Mouse (Mus musculus) thymus, postnatal 36 days (tissue): Measurements from ENCODE around the gene Cd44.

Experiments
- DNase-seq, 2 experiments: peaks; one replicate each; pipeline ENCODE4 v3.0.0; 2022; ENCODE audit warnings: mixed read lengths in 2 of 2

Cd44 gene

DNA sequence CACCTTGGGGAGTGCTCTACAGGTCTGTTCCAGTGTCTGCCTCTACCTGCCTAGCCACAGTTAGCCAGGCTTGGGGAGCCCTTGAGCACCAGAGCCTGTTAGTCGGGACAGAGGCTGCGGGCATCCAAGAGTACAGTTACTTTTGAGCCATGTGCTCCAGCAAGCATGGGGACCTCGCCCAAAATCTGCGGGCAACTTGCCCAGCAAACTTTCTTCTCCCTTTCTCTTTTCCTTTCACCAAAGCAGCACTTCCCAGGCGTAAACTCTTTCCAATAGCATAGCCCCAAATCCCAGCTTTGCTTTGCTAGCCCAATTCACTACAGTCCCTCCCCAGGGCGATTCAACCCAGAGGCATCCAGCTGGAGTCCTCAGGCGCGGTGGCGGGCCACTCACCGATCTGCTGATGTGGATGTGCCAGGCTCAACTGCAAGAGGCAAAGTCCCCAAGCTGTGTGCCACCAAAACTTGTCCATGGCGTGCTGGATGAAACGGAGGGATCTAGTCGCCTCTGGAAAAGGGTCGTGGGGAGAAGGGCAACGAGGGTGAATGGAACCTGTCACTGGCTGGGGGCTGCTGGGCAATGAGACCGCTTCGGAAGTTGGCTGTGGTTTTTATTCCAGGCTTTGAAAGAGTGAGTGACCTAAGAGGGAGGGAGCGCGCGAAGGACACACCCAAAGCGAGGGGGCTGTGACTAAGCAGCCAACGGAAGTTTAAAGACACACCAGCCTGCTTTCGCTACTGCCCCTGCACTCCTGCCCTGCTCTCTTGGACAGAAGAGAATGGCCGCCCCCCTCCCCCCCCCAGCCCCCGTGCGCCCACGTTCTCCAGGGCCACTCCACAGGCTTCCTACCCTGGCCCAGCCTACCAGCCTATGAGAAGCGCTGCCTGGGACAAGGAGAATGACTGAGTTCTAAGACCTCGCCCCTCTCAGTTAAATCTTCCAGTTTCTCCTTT lies at the start of gene Cd44:
Gene Cd44, minus strand, starts transcription at position 791 of the 953 bp plus-strand sequence.
- peak; percentile 44 to 56 for DNase-seq

DNA sequence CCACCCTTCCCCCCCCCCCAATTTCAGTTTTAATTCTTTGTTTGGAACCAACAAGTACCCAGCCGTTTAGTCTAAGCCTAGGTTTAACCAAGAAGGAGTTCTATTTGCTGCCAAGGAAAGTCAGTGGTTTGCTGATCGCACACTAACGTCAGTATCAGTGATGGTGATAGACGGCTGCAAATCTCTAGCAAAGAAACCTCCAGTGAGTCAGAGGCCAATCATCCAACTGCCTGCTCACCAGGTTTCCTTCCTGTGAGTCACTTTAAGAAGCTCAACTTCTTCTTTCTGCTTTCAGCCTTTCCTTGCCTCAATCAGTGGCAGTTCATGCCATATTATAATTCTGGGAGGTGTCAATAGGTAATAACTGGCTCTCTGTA lies 47.0 kb upstream of the Cd44 start:
- DNase-seq: no peak

DNA sequence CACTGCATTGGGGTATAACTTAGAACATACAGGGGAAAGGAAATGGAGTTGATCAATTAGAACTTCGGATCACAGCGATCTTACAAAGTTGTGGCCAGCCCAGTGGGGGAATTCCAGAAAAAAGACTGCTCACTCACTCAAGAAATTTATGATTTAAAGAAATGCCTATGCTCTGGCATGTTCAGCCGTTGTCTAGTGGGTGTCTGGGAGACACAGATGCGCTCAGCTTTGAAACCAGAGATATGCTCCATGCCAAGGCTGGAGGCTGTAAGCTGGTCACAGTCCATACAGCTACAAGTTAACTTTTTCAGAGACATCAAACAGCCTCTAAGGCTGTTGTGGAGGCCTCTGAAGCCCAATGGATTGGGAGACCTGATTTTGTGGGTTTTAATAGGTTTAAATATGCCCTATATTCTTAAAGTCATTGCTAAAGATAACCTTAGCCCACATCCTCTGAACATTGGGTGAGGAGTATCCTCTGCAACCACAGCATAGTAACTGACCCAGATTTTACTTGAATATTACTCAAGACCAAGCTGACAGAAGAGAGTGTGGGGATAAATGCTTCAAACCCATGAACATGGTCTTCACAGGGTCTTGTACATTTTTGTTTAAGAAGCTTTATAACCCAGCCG lies 46.5 kb upstream of the Cd44 start:
- no peak for DNase-seq

DNA sequence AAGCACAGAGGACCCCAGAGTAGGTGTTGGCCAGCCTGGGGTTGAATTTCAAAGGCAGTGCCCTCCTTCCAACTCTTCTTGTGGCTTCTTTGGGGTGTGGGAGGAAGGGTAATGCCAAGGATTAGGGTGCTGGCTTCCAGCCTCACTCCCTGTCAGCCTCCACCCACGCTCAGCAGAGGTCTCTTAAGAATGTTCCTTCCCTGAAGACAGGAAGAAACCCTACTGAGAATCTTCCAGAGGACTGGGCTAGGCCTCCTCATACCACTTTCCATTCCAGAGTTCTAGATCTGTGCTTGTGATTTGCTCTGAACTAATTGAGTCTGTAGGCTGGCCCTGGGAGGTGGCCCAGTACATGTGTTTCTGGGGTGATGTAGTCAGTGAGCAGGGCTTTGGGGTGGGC lies 43.6 kb upstream of the Cd44 start:
- DNase-seq: no peak

DNA sequence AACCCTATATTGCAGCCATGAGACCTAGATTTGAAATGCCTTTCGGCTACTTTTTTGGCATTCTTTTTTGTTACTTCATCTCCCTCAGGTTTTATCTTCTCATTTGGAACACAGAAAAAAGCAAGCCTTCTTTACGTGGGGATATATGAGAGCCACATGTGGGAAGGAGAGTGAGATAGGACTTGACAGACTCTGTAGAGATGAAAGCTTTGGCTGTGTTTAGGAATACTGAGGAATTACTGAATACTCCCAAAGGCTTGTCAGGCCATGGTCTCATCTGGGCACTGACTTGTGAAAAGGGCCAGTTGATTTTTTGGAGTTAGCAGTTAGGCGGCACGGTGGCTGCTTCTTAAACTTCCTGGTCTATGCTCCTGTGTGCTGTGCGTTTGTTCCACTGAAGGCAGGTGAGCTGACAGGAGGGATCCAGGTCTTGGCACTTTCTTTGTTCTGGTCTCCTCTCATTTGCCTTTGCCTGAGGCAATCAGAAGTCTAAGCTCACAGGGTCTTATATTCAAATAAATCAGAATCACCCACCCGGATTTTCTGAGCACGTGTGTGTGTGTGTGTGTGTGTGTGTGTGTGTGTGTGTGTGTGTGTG lies 43.0 kb upstream of the Cd44 start:
- DNase-seq: no peak

DNA sequence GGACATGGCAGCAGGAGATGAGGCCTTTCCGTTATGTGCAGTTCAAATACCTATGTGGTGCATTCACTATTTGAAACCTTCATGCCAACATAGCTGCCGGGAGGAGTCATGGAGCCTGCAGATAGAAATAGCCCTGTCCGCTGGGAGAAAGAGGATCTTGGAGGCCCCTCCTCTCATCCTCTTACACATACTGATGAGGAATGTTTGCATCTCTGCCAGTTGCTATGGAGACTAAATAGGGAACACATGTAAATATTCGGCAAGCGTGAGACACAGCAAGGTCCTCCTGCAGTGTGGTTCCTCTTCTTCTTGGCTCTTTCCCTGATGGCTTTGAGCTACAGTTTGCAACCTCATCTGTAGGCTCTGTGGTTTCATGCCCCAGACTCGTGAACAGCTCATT lies 42.5 kb upstream of the Cd44 start:
- DNase-seq: no peak

DNA sequence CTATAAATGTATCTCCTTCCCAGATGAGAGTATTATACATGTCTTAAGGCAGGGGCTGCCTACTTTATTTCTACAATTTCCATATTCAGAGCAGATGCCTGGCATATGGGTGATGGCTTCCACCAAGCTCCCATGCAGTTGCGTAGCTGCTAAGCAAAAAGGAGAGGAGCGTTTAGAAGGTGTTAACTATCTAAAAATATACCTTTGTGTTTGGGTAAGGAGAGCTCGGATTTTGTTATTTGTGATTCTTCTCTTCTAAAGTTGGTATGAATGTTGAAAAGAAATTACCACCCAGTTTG lies 41.3 kb upstream of the Cd44 start:
- DNase-seq: no peak

DNA sequence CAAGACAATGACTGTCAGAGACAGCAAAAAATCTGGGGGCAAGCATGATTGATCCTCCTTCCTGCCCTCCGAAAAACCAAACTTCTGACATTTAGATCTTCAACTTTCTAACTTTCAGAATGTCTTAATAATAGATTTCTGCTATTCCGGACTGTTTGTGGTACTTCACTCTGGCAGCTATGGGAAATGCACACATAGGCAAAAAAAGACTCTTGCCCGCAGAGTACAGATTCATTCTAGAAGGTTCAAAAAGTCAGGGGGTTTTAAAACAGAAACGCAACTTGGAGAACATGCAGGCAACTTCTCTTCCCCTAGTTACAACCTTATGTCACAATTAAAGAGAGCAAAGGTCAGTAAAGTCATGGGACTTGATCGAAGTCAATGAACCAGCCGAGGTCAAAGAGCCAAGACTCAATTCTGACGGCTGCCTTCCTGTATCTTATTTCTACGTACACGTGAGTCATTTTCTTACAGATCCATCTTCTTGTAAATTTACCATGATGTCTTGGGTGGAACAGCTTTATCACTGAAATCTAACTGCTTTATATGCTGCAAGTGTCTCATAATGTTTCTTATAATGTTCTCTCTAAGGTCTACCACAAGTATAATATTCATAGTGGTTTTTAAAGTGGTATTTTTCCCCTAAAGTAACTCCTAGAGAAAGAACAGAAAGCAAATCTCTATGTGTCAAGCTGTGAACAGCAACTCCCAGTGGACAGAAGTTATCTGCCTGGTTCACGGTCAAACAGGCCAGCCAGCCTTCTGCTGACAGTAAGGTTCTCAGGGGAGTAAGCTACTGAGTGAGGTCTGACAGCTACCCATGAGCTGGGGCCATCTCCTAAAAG lies 40.7 kb upstream of the Cd44 start:
- no peak for DNase-seq

DNA sequence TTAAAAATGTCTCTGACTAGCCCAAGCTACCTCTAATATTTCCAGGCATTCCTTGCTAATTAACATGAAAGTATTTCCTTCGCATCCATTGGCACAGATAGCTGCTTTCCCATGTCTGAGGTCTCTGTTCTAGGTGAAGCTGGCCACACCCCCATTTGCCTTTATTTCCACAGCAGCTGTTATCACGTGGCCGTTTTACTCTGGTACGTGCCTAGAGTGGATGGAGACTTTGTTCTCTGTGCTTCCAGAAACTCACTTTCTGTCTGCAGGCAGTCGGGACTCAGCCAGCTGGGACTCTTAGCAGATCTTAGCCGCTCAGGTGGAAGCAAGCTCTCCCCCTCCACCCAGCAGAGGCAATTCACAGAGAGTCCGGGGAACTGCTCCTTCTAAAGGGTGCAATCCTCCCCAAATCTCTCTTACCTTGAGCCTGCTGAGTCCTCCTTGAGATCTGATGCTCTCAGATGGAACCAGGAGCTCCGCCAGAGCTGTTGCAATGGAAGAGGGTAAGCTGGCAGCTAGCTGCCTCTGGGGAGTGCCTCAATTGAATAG lies 39.4 kb upstream of the Cd44 start:
- DNase-seq: no peak

DNA sequence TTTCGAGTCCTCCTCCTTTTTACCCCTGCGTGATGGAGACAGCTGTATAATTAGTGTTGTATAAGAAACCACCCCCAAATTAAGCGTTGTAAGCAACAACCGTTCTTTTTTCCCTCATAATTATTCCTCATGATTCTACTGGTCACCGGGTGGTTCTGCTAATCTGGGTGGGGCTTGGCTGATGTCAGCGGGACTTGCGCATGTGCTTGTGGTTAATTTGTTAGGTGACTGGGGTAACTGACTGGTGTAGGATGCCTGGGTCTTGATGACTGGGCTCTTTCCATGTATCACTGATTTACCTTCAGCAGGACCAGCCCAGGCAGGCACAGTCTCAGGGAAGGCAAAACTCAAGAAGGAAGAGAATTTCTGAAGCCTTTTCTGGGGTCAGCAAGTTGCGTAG lies 38.7 kb upstream of the Cd44 start:
- no peak for DNase-seq

DNA sequence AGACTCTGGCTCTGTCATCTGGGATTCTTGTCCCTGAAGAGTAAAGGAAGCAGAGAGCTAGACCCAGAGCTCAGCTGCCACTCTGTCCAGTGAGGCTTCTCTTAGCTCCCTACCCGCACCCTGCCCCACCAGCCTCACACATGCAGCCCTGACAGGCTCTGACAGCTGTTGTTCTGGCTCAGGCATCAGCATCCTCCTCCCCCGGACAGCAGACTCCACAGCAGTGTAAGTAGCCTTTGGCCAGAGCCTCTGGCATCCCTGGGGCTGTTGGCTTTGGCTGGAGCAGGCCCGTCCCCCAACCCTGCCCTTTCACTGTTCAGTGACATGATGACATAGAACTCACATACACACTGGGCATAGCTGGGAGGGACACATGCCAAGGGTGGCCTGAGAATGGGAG lies 35.4 kb upstream of the Cd44 start:
- no peak for DNase-seq

DNA sequence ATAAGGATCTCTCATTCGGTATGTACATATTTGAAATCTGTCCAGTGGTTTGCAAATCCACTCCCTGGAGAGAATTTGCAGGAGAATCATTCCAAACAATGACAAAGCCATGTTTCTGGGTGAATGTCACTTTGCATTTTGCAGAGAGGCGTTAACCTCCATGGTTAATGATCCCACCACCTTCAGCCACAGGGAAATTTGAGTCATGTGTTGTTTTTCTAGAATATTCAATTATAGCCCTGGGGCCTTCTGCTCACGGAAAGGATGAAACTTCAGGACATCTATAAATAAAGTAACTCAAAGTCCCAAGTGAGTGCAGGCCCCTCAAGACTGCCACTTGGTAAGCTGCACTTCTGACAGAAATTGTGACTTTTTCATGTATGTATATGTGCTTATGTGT lies 33.4 kb upstream of the Cd44 start:
- DNase-seq: no peak

DNA sequence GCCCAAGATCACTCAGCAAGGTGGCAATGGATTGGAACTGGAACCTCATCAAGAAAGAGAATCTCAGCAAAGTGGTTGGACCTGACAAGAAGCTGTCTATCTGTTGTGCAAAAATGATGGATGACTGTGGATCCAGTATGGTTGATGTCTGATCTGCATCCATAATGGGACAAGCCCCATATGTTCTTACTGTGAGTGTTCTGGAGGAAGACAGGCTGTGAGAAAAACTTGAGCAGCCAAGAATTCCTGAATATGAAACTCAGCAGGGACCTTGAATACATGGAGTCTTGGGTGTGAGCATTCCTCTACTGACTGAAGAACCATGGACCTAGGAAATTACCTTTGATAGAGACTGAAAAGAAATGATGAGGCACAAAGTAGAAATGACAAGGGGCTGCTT lies 32.3 kb upstream of the Cd44 start:
- no peak for DNase-seq

DNA sequence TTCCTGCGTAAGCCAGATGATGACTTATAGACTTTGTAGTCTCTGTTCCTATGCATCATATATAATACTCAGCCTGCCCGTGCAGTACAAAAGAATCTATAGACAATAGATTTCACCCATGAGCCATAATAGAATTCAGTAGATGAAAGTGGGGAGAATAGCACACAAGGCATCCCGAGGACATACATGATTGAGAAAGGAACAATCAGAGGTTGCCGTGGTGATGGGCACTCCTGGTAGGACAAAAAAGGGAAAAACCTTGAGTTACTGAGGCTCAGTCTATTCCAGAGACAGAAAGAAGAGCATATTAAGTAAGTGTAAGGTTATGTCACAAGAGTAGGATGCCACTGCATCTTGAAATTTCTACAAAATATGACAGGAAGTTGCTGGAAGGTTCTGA lies 31.7 kb upstream of the Cd44 start:
- DNase-seq: no peak

DNA sequence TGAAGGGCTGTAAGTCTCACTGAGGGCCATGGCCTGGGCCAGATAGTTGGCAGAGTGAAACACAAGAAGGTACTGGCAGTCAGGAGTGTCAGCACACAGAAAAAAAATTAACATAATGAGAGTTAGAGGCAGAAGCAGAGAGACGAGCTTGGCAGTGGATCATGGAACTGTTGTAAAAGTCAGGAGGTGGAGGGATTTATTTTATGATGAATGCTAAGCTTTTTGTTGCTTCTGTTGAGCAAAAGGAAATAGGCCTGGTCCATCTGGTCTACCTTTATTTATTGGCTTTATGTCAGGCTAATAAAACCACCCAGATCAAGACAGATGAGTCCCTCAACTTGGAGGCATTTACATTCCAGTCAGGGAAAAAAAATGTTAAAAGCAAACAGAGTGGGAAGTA lies 31.2 kb upstream of the Cd44 start:
- no peak for DNase-seq

DNA sequence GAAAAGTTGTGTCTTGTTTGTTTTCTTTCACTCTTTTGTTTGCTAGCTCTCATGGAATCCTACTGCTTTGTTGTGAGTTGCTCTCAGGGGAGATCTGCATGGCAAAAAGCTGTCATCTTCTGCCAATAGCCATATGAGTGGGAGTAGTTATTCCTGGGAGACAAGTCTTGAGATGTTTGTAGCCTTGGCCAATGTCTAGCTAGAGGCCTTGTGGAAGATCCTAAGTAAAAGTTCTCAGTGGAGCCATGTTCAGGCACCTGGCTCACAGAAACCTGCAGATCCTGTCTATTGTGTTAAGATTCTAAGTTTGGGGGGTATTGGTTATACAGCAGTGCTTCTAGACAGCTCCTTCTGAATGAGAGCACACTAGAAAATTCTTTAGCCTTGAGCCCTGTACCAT lies 26.7 kb upstream of the Cd44 start:
- DNase-seq: no peak

DNA sequence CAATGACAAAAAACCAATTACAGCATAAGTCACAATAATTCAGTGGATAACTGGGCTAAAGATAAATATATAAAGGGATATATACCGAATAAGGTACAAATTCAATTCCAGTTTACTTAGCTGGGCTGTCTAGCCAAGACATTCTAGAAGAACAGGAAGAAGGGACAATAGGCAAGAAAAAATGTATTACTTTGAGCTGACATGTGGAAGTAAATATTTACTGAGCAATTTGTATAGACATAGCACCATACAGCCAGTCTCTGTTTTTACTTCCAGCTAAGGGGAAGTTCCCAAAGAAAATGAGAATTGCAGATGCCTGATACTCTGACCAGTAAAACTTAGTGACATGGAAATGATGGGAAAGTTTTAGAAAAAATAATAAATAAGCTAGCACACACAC lies 23.0 kb upstream of the Cd44 start:
- no peak for DNase-seq

DNA sequence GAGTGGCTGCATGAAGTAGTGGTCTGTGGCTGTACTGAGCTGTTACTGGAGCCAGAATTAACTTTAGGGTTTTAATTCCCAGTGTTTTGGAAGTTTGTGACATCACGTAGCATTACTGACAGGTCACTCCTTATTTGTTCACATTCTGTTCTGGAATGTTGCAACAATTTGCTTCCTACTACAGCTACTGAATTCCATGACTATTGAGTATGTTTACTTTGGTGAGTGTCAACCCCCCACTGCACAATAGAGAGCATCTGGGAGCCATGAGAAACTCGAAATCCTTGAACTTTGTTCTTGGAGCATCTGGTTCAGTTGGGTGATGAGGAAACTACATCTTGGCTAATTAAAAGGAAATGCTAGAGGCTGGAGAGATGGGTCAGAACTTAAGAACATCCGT lies 22.2 kb upstream of the Cd44 start:
- no peak for DNase-seq

DNA sequence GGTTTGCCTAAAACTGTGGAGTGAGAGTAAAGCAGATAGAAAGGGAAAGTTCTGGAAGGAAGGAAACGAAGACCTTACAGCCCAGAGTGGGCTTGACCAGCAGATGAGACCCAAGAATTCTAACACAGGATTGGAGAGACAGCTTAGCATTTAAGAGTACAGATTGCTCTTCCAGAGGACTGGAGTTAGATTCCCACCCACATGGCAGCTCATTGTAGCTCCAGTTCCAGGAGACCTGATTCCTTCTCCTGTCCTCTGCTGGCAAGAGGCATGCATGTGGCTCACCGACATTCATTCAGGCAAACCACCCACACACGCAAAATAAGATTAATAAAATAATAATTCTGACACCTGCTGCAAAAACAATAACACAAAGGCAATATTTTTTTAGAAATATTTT lies 20.6 kb upstream of the Cd44 start:
- DNase-seq: no peak

DNA sequence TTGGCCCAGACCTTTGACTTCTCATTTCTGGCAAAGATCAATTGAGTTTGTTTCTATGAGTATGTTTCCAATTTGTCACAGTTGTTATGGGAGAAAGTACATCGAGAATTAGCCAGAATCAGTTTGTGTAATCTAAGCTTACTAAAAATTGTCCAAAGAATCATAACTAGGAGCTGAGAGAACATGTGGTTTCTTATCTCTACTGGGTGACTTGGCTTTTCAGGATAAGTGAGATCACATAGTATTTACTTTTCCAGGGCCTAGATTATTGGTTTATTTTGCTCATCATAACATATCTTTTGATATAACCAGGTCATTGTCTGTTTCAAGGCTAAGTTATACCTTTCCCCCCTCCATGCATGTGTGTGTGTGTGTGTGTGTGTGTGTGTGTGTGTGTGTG lies 16.8 kb upstream of the Cd44 start:
- DNase-seq: no peak

DNA sequence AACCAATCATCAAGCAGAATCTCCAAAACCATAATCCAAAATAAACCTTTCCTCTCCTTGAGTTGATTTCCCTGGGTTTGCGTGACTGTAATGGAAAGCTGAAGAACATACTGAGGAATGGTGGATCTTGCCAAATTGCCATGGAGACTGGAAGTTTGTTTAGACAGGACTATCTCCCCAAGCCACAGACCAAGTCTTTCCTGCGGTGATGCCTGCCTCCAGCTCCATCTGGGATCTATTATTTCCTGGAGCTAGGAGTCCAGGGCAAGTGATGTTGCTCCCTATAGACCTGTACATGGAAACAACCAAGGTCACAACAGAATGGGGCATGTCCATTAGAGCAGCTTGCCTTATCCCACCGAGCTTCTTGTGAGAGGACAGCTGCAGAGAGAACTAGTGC lies 15.1 kb upstream of the Cd44 start:
- DNase-seq: no peak

DNA sequence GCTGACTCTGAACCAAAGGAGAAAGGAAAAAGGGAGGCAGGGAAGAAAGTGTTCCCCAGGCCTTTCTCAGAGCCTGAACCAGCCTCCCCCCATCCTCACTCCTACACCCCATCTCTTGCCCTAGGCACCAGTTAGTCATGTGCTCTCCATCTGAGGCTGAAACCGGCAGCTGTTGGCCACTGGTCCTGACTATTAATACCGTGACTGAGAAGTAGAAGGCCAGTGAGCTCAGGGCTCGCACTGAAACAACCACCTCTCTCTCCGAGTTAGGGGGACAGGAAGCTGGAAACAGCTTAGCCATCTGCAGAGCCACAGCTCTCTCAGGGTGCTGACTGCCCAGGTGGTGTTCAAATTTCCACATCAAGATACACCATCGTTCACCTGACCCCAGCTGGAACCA lies 13.2 kb upstream of the Cd44 start:
- peak in 1 of 2 experiments; percentile 9 for DNase-seq
